Mouse (Mus musculus) thymus, postnatal 14 days (tissue): ENCODE results near the gene Esp31.

Experiments
- DNase-seq: peaks from one replicate; pipeline ENCODE4 v3.0.0; 2021

The Esp31 gene

DNA sequence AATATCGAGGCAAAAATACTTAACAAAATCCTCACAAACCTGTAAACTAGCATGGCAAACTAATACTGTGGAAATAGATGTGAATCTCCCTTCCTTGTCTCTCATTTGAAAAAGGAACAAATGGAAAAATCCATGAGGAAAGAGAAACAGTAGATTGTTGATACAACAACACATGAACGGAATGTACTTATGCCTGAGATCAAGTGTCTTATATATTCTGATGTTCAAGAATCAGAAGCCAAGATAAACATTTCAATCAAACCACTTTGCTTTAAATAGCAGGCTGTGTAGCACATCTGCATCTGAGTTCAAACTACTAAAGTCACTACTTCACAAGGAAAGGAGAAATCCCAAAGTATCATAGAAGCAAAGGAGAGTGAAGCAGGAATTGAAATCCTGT is at the start of gene Esp31:
Gene Esp31 (plus strand): TSS at position 301 of the 400 bp plus-strand sequence.
- DNase-seq = no peak
